Mouse (Mus musculus) liver, postnatal 0 days (tissue): Measurements from ENCODE around the gene 1810024B03Rik.

Source experiments
- CTCF ChIP-seq: sonication (generic); IDR thresholded peaks from 2 replicates; pipeline ENCODE4 v1.5.1; 2016; ENCODE audit warnings: antibody characterized with exemption, low read depth
- EP300 ChIP-seq: IDR thresholded peaks from 2 replicates; pipeline ENCODE4 v1.6.1; 2016; ENCODE audit warnings: antibody characterized with exemption, low read depth, mild to moderate bottlenecking

DNA sequence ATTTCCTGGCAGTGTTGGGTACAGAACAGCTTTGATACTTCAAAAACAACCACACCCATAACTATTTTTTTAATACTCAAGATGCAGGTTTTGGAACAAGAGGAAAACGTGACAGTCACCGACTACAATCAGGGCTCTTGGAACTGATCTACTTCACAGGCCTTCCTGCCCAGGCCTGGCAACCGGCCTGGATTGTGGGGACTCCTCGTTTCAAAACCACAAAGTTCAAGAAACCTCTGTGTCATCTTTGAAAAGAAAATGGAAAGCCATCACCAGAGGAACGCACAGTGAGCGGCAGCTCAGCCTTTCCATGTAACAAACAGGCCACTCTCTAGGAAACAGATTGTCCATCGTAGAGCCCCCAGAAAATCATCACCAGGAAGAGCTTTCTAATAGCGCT is 69.0 kb downstream of the 1810024B03Rik start:
- TF ChIP-seq CTCF = no peak
- no peak for TF ChIP-seq EP300
